Mouse (Mus musculus): ENCODE data around the gene Frmd4b. TPM values are rescaled to one million over a fixed set of nuclear protein-coding genes. Genes with fewer than 3 reads are reported as not detected.
A peak's percentile ranks its signal among the peaks of the same experiment; 100 is the strongest.

Frmd4b gene
- total and polyA plus RNA-seq, 2 experiments = 11.9 to 38.0 TPM

- no peaks in the 10 kb centered on the region for H3K27me3 ChIP-seq (ENCODE audit: control insufficient read depth, insufficient read depth, low read length)
- 0 out of 2 replicates have a peak, but pooled peaks cover 2% of the 10 kb centered on the region for H3K4me1 ChIP-seq (ENCODE audit: control insufficient read depth, insufficient read depth, low read length)
- no peak overlapping the region for H3K9ac ChIP-seq (ENCODE audit: low read depth, low read length)
- DNase-seq (ENCODE audit: extremely low read depth, low read depth, low spot score) = no peak
- 90% methylated on average over 12 of the region's 12 CpGs for WGBS
- H3K4me3 ChIP-seq (ENCODE audit: insufficient read depth, low read depth, low read length) = no peak overlapping the region
- H3K79me2 ChIP-seq (ENCODE audit: control insufficient read depth, insufficient read depth, low read length) = peaks cover 3% of the 10 kb centered on the region; the same call in 1 of the 2 replicates
- no peak for TF ChIP-seq CTCF (IDR thresholded peaks at IDR 0.05; ENCODE audit: low read depth, low read length)
- no peak for TF ChIP-seq POLR2A (IDR thresholded peaks at IDR 0.05; ENCODE audit: extremely low read depth, insufficient read depth, low read length)
- peaks cover 54% of the 10 kb centered on the region for H3K36me3 ChIP-seq (ENCODE audit: control insufficient read depth, insufficient read depth, low read length)
- no peak overlapping the region for H3K27ac ChIP-seq (replicated peaks; ENCODE audit: insufficient read depth, low read depth, low read length)
Measured at GRCm38 (mm10) chr6:97322126-97322525, 295.2 kb downstream of the Frmd4b start.

- no peak for DNase-seq (ENCODE audit: extremely low read depth, low read depth, low spot score)
- TF ChIP-seq CTCF (IDR thresholded peaks at IDR 0.05; ENCODE audit: low read depth, low read length) (no peak), POLR2A (IDR thresholded peaks at IDR 0.05; ENCODE audit: extremely low read depth, insufficient read depth, low read length) (no peak)
- no peak overlapping the region for H3K9ac ChIP-seq (ENCODE audit: low read depth, low read length)
- peaks cover 3% of the 10 kb centered on the region; the same call in 1 of the 2 replicates for H3K79me2 ChIP-seq (ENCODE audit: control insufficient read depth, insufficient read depth, low read length)
- peaks cover 47% of the 10 kb centered on the region for H3K36me3 ChIP-seq (ENCODE audit: control insufficient read depth, insufficient read depth, low read length)
- no peaks in the 10 kb centered on the region for H3K27me3 ChIP-seq (ENCODE audit: control insufficient read depth, insufficient read depth, low read length)
- no peak overlapping the region for H3K27ac ChIP-seq (replicated peaks; ENCODE audit: insufficient read depth, low read depth, low read length)
- H3K4me3 ChIP-seq (ENCODE audit: insufficient read depth, low read depth, low read length) = no peak overlapping the region
- H3K4me1 ChIP-seq (ENCODE audit: control insufficient read depth, insufficient read depth, low read length) = peaks cover 5% of the 10 kb centered on the region
- 69% methylated on average over 11 of the region's 11 CpGs for WGBS
Measured at GRCm38 (mm10) chr6:97321156-97321555, 296.2 kb downstream of the Frmd4b start.

GRCm38 (mm10) chr6:97319081-97319480 is 298.3 kb downstream of the Frmd4b start:
- Histone ChIP-seq H3K36me3 (ENCODE audit: control insufficient read depth, insufficient read depth, low read length) (peaks cover 30% of the 10 kb centered on the region), H3K27ac (replicated peaks; ENCODE audit: insufficient read depth, low read depth, low read length) (no peak overlapping the region), H3K27me3 (ENCODE audit: control insufficient read depth, insufficient read depth, low read length) (no peaks in the 10 kb centered on the region), H3K79me2 (ENCODE audit: control insufficient read depth, insufficient read depth, low read length) (no peaks in the 10 kb centered on the region; the same call in 1 of the 2 replicates), H3K4me1 (ENCODE audit: control insufficient read depth, insufficient read depth, low read length) (peaks cover 7% of the 10 kb centered on the region), H3K9ac (ENCODE audit: low read depth, low read length) (no peak overlapping the region), H3K4me3 (ENCODE audit: insufficient read depth, low read depth, low read length) (no peak overlapping the region)
- 65% methylated on average over 4 of the region's 4 CpGs for WGBS
- DNase-seq (ENCODE audit: extremely low read depth, low read depth, low spot score) = no peak
- TF ChIP-seq POLR2A (IDR thresholded peaks at IDR 0.05; ENCODE audit: extremely low read depth, insufficient read depth, low read length) = no peak
- TF ChIP-seq CTCF (IDR thresholded peaks at IDR 0.05; ENCODE audit: low read depth, low read length) = no peak

GRCm38 (mm10) chr6:97317956-97318355 is 299.4 kb downstream of the Frmd4b start:
- WGBS = 87% methylated on average over 3 of the region's 3 CpGs
- TF ChIP-seq POLR2A (IDR thresholded peaks at IDR 0.05; ENCODE audit: extremely low read depth, insufficient read depth, low read length) (no peak), CTCF (IDR thresholded peaks at IDR 0.05; ENCODE audit: low read depth, low read length) (no peak)
- peaks cover 9% of the 10 kb centered on the region for H3K4me1 ChIP-seq (ENCODE audit: control insufficient read depth, insufficient read depth, low read length)
- peaks cover 24% of the 10 kb centered on the region for H3K36me3 ChIP-seq (ENCODE audit: control insufficient read depth, insufficient read depth, low read length)
- H3K9ac ChIP-seq (ENCODE audit: low read depth, low read length) = no peak overlapping the region
- H3K27me3 ChIP-seq (ENCODE audit: control insufficient read depth, insufficient read depth, low read length) = no peaks in the 10 kb centered on the region
- H3K79me2 ChIP-seq (ENCODE audit: control insufficient read depth, insufficient read depth, low read length) = no peaks in the 10 kb centered on the region; the same call in 1 of the 2 replicates
- H3K27ac ChIP-seq (replicated peaks; ENCODE audit: insufficient read depth, low read depth, low read length) = no peak overlapping the region
- H3K4me3 ChIP-seq (ENCODE audit: insufficient read depth, low read depth, low read length) = no peak overlapping the region
- no peak for DNase-seq (ENCODE audit: extremely low read depth, low read depth, low spot score)

GRCm38 (mm10) chr6:97316716-97317115 is 300.6 kb downstream of the Frmd4b start:
- Histone ChIP-seq H3K79me2 (ENCODE audit: control insufficient read depth, insufficient read depth, low read length) (no peaks in the 10 kb centered on the region; the same call in 1 of the 2 replicates), H3K4me3 (ENCODE audit: insufficient read depth, low read depth, low read length) (no peak overlapping the region), H3K27ac (replicated peaks; ENCODE audit: insufficient read depth, low read depth, low read length) (no peak overlapping the region), H3K27me3 (ENCODE audit: control insufficient read depth, insufficient read depth, low read length) (no peaks in the 10 kb centered on the region), H3K36me3 (ENCODE audit: control insufficient read depth, insufficient read depth, low read length) (peaks cover 15% of the 10 kb centered on the region), H3K4me1 (ENCODE audit: control insufficient read depth, insufficient read depth, low read length) (peaks cover 9% of the 10 kb centered on the region), H3K9ac (ENCODE audit: low read depth, low read length) (no peak overlapping the region)
- 34% methylated on average over 1 of the region's 1 CpGs for WGBS
- peak; percentile 76 for DNase-seq (ENCODE audit: extremely low read depth, low read depth, low spot score)
- TF ChIP-seq POLR2A (IDR thresholded peaks at IDR 0.05; ENCODE audit: extremely low read depth, insufficient read depth, low read length) (no peak), CTCF (IDR thresholded peaks at IDR 0.05; ENCODE audit: low read depth, low read length) (no peak)

GRCm38 (mm10) chr6:97315311-97315710 is 302.0 kb downstream of the Frmd4b start:
- no peak for TF ChIP-seq POLR2A (IDR thresholded peaks at IDR 0.05; ENCODE audit: extremely low read depth, insufficient read depth, low read length)
- TF ChIP-seq CTCF (IDR thresholded peaks at IDR 0.05; ENCODE audit: low read depth, low read length) = no peak
- Histone ChIP-seq H3K27me3 (ENCODE audit: control insufficient read depth, insufficient read depth, low read length) (no peaks in the 10 kb centered on the region), H3K27ac (replicated peaks; ENCODE audit: insufficient read depth, low read depth, low read length) (no peak overlapping the region; the same call in 1 of the 2 replicates), H3K4me1 (ENCODE audit: control insufficient read depth, insufficient read depth, low read length) (peaks cover 9% of the 10 kb centered on the region), H3K36me3 (ENCODE audit: control insufficient read depth, insufficient read depth, low read length) (peaks cover 13% of the 10 kb centered on the region), H3K4me3 (ENCODE audit: insufficient read depth, low read depth, low read length) (no peak overlapping the region), H3K79me2 (ENCODE audit: control insufficient read depth, insufficient read depth, low read length) (no peaks in the 10 kb centered on the region; the same call in 1 of the 2 replicates), H3K9ac (ENCODE audit: low read depth, low read length) (no peak overlapping the region)
- WGBS = 62% methylated on average over 3 of the region's 3 CpGs
- DNase-seq (ENCODE audit: extremely low read depth, low read depth, low spot score) = no peak

All from liver, adult 2 months (tissue).